In the genomic region with DNA sequence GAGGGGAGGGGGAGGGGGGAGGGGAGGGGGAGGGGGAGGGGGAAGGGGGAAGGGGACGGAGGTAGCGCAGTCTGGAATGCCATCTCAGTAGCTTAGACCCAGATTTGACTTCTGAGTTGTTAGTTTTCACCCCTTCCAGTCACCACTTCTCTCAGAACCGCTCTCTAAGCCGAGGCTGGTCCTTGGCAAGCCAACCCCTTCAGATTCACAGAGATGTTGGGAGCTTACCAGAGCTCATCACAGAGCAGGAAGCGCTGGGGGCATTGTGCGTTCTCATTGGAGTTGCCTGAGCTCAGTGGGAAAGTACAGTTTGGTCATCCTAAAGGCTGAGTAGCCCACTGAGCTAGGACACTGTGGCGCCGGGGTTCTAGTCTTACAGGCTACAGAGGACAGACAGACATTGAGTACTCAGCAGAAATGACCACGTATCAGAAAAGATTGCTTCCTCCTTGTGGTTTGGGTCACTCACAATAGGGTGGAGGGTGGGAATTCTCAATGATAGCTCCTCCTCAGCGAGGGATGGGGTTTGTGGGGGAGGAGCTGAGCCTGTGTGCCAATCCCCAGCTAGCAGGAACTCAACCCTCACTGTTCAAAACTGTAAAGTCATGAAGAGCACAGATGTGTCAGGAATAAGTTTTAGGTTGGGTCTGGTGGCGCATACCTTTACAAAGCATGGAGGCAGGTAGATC, we compare ENCODE assay signal across 9 mouse cellular contexts. TPM values are rescaled to one million over a fixed set of nuclear protein-coding genes. Genes with fewer than 3 reads are reported as not detected.
DNase-seq lines count a peak whose midpoint lies in the region; ATAC-seq lines count a peak whose summit lies in the region.
"Had no signal": no experiment of that assay in that cellular context is flagged by ENCODE, and none has a peak within 500 bp of the region (broad histone marks: within the 10 kb centered on the region; RNA-seq: fewer than 3 reads in every experiment).

No protein-coding gene starts in this region.

- intact Hi-C loops in gastrocnemius, postnatal 14 days (cut with DNase I; ENCODE audit: low total_unique reads), result no loop called here
- intact Hi-C loops in left cerebral cortex, postnatal 14 days (cut with DNase I), result no loop called here
- intact Hi-C loops in left cerebral cortex, postnatal 4 days (cut with DNase I), result no loop called here

- H3K4me2 ChIP-seq in kidney, embryonic 14.5 days (replicated peaks; ENCODE audit: low read depth, low read length), result no peak overlapping the region
- H3K4me2 ChIP-seq: hindbrain, embryonic 15.5 days had no signal

- peak overlapping the region; percentile 35 for H3K4me3 ChIP-seq in brown adipose tissue, adult 24 weeks (ENCODE audit: insufficient read depth, low read depth, low read length)
- H3K4me3 ChIP-seq in kidney, embryonic 14.5 days (ENCODE audit: low read length), result no peak overlapping the region
- peak overlapping the region; percentile 78 for H3K4me3 ChIP-seq in megakaryocyte, embryonic 14.5 days (replicated peaks)
- H3K4me3 ChIP-seq: hindbrain, embryonic 15.5 days had no signal

- no peaks in the 10 kb centered on the region for H3K36me3 ChIP-seq in kidney, embryonic 14.5 days (ENCODE audit: control insufficient read depth, insufficient read depth, low read length)
- H3K36me3 ChIP-seq in megakaryocyte, embryonic 14.5 days (replicated peaks; ENCODE audit: low read length), result peaks cover 21% of the 10 kb centered on the region
- H3K36me3 ChIP-seq: hindbrain, embryonic 15.5 days had no signal

- no peaks in the 10 kb centered on the region for H3K27me3 ChIP-seq in kidney, embryonic 14.5 days (ENCODE audit: control insufficient read depth, insufficient read depth, low read length)
- H3K27me3 ChIP-seq in megakaryocyte, embryonic 14.5 days (replicated peaks), result peaks cover 8% of the 10 kb centered on the region
- H3K27me3 ChIP-seq: hindbrain, embryonic 15.5 days had no signal

- 0 out of 2 replicates have a peak, but pooled peaks have one; percentile 55 for ATAC-seq in kidney, embryonic 14.5 days (ENCODE audit: low FRiP score, low TSS enrichment)

- H3K9ac ChIP-seq in kidney, embryonic 14.5 days (ENCODE audit: low read depth, low read length), result no peak overlapping the region
- H3K9ac ChIP-seq: hindbrain, embryonic 15.5 days had no signal

- WGBS in kidney, embryonic 14.5 days, result 43% methylated on average over 11 of the region's 11 CpGs

- H3K27ac ChIP-seq in brown adipose tissue, adult 24 weeks (replicated peaks; ENCODE audit: low read depth, low read length), result no peak overlapping the region; the same call in 1 of the 2 replicates
- H3K27ac ChIP-seq in kidney, embryonic 14.5 days (ENCODE audit: low read depth, low read length), result no peak overlapping the region
- H3K27ac ChIP-seq: hindbrain, embryonic 15.5 days had no signal

- H3K4me1 ChIP-seq in brown adipose tissue, adult 24 weeks (ENCODE audit: control insufficient read depth, insufficient read depth, insufficient read length, low read length), result peaks cover 20% of the 10 kb centered on the region
- no peaks in the 10 kb centered on the region for H3K4me1 ChIP-seq in kidney, embryonic 14.5 days (ENCODE audit: control insufficient read depth, insufficient read depth, low read length)
- peaks cover 49% of the 10 kb centered on the region for H3K4me1 ChIP-seq in megakaryocyte, embryonic 14.5 days
- H3K4me1 ChIP-seq: hindbrain, embryonic 15.5 days had no signal

- H3K9me3 ChIP-seq in kidney, embryonic 14.5 days (ENCODE audit: control insufficient read depth, low read length), result no peaks in the 10 kb centered on the region
- H3K9me3 ChIP-seq in megakaryocyte, embryonic 14.5 days, result peaks cover 13% of the 10 kb centered on the region
- H3K9me3 ChIP-seq: hindbrain, embryonic 15.5 days had no signal

- DNase-seq in gastrocnemius, postnatal 14 days, result peak; percentile 40
- no peak for DNase-seq in gastrocnemius, postnatal 4 days (ENCODE audit: low spot score in 2 of 2)
- DNase-seq in right cerebral cortex, adult 18-20 months, result no peak
- no peak for DNase-seq in left cerebral cortex, postnatal 14 days (ENCODE audit: low spot score in 2 of 2)
- DNase-seq in left cerebral cortex, postnatal 4 days, result no peak

RNA-seq across cellular contexts. Expression of gene Helz2, which starts 2.0 kb away (rescaled TPM):
- total RNA-seq in gastrocnemius, postnatal 14 days (2021), result 1 to 10 TPM; 2.9 to 3.0 TPM
- 1 to 10 TPM; 4.5 to 6.0 TPM for total RNA-seq in gastrocnemius, postnatal 4 days (2021)
- 4.0 and 5.4 TPM in 2 replicates for polyA plus RNA-seq in brown adipose tissue, adult 24 weeks (2012; ENCODE audit: insufficient read depth, insufficient read length, missing spikeins)
- polyA plus RNA-seq in kidney, embryonic 14.5 days (2014; fragmentation: Nextera tagmentation; extraction: Ambion mirVana), result 1.3 and 1.4 TPM in 2 replicates
- polyA plus RNA-seq in megakaryocyte, embryonic 14.5 days (2012; ENCODE audit: insufficient read depth, low replicate concordance), result 1.9 and 2.3 TPM in 2 replicates
- 1 to 10 TPM; 1.8 to 2.1 TPM for total RNA-seq in left cerebral cortex, postnatal 14 days (2021)
- total RNA-seq in left cerebral cortex, postnatal 4 days (2021), result 1 to 10 TPM; 1.4 to 1.5 TPM

RNA-seq across cellular contexts. Expression of gene Fndc11, which starts 24.0 kb away (rescaled TPM):
- total RNA-seq in gastrocnemius, postnatal 14 days (2021), result not detected
- not detected for total RNA-seq in gastrocnemius, postnatal 4 days (2021)
- polyA plus RNA-seq in brown adipose tissue, adult 24 weeks (2012; ENCODE audit: insufficient read depth, insufficient read length, missing spikeins), result not detected in 2 replicates
- polyA plus RNA-seq in kidney, embryonic 14.5 days (2014; fragmentation: Nextera tagmentation; extraction: Ambion mirVana), result 0.58 TPM in 1 of 2 replicates, not detected in the other
- polyA plus RNA-seq in megakaryocyte, embryonic 14.5 days (2012; ENCODE audit: insufficient read depth, low replicate concordance), result not detected in 2 replicates
- not detected for total RNA-seq in left cerebral cortex, postnatal 14 days (2021)
- total RNA-seq in left cerebral cortex, postnatal 4 days (2021), result not detected

RNA-seq across cellular contexts. Expression of gene Srms, which starts 30.9 kb away (rescaled TPM):
- under 1 TPM; 0.10 to 0.18 TPM for total RNA-seq in gastrocnemius, postnatal 14 days (2021)
- not detected for total RNA-seq in gastrocnemius, postnatal 4 days (2021)
- 1.1 and 1.5 TPM in 2 replicates for polyA plus RNA-seq in brown adipose tissue, adult 24 weeks (2012; ENCODE audit: insufficient read depth, insufficient read length, missing spikeins)
- 0.14 and 0.24 TPM in 2 replicates for polyA plus RNA-seq in kidney, embryonic 14.5 days (2014; fragmentation: Nextera tagmentation; extraction: Ambion mirVana)
- polyA plus RNA-seq in megakaryocyte, embryonic 14.5 days (2012; ENCODE audit: insufficient read depth, low replicate concordance), result not detected in 2 replicates
- total RNA-seq in left cerebral cortex, postnatal 14 days (2021), result under 1 TPM; 0.30 to 0.35 TPM
- total RNA-seq in left cerebral cortex, postnatal 4 days (2021), result under 1 TPM in 1 of 2 experiments, not detected in 1; 0.18 TPM

RNA-seq across cellular contexts. Expression of gene Ptk6, which starts 41.3 kb away (rescaled TPM):
- total RNA-seq in gastrocnemius, postnatal 14 days (2021), result not detected
- under 1 TPM in 1 of 2 experiments, not detected in 1; 0.10 TPM for total RNA-seq in gastrocnemius, postnatal 4 days (2021)
- not detected in 2 replicates for polyA plus RNA-seq in brown adipose tissue, adult 24 weeks (2012; ENCODE audit: insufficient read depth, insufficient read length, missing spikeins)
- polyA plus RNA-seq in kidney, embryonic 14.5 days (2014; fragmentation: Nextera tagmentation; extraction: Ambion mirVana), result not detected in 2 replicates
- not detected in 2 replicates for polyA plus RNA-seq in megakaryocyte, embryonic 14.5 days (2012; ENCODE audit: insufficient read depth, low replicate concordance)
- under 1 TPM in 1 of 2 experiments, not detected in 1; 0.08 TPM for total RNA-seq in left cerebral cortex, postnatal 14 days (2021)
- total RNA-seq in left cerebral cortex, postnatal 4 days (2021), result not detected
- polyA plus RNA-seq: hindbrain, embryonic 15.5 days had no signal

RNA-seq across cellular contexts. Expression of gene Gmeb2, which starts 44.0 kb away (rescaled TPM):
- total RNA-seq in gastrocnemius, postnatal 14 days (2021), result 1 to 10 TPM; 6.6 to 6.8 TPM
- total RNA-seq in gastrocnemius, postnatal 4 days (2021), result 10 to 100 TPM; 12.1 to 14.5 TPM
- 3.8 and 4.7 TPM in 2 replicates for polyA plus RNA-seq in brown adipose tissue, adult 24 weeks (2012; ENCODE audit: insufficient read depth, insufficient read length, missing spikeins)
- 9.4 and 17.9 TPM in 2 replicates for polyA plus RNA-seq in kidney, embryonic 14.5 days (2014; fragmentation: Nextera tagmentation; extraction: Ambion mirVana)
- polyA plus RNA-seq in megakaryocyte, embryonic 14.5 days (2012; ENCODE audit: insufficient read depth, low replicate concordance), result 4.9 and 8.0 TPM in 2 replicates
- 10 to 100 TPM; 18.3 to 20.0 TPM for total RNA-seq in left cerebral cortex, postnatal 14 days (2021)
- total RNA-seq in left cerebral cortex, postnatal 4 days (2021), result 10 to 100 TPM; 18.8 to 23.2 TPM
